Mouse (Mus musculus) CH12.LX (cell line): ENCODE measurements around the gene Tvp23a. TPM values are rescaled to one million over a fixed set of nuclear protein-coding genes. Genes with fewer than 3 reads are reported as not detected.

Experiments used
- DNase-seq: peaks from one replicate; pipeline ENCODE4 v3.0.0-alpha.2; 2013; ENCODE audit errors: extremely low read depth
- H3K27ac ChIP-seq: 2 replicates; pipeline ENCODE4 v1.5.1; 2012; ENCODE audit warnings: low read depth, mild to moderate bottlenecking, control low read depth, moderate library complexity; ENCODE audit not compliant: insufficient read depth
- H3K27me3 ChIP-seq: replicated peaks from 2 replicates; pipeline ENCODE3; 2012; ENCODE audit warnings: inconsistent platforms
- H3K36me3 ChIP-seq, 2 experiments: replicated peaks in 1 of 2; 2 replicates each; pipeline versions ENCODE3 to v1.6.1; 2012; ENCODE audit warnings: inconsistent platforms in 1 of 2, low read length in 1 of 2, mild to moderate bottlenecking in 1 of 2, mixed read lengths in 1 of 2, moderate library complexity in 1 of 2; ENCODE audit not compliant: control insufficient read depth in 1 of 2, insufficient read depth in 1 of 2
- H3K4me1 ChIP-seq, 2 experiments: 2 replicates each; pipeline ENCODE4 v1.6.1; 2012; ENCODE audit warnings: inconsistent platforms in 1 of 2, moderate library complexity in 1 of 2; ENCODE audit not compliant: insufficient read depth in 2 of 2, control insufficient read depth in 1 of 2
- H3K4me2 ChIP-seq: 2 replicates; pipeline ENCODE4 v1.6.1; 2012; ENCODE audit warnings: low read depth, mild to moderate bottlenecking, control low read depth; ENCODE audit not compliant: poor library complexity, insufficient read depth, severe bottlenecking
- H3K4me3 ChIP-seq, 3 experiments: fragments of 150-350 bp in 1 of 3; sonication (generic) in 1 of 3; replicated peaks in 1 of 3; 2 replicates each; pipeline versions ENCODE3 to v1.5.1; 2011 to 2012; ENCODE audit warnings: low read depth in 2 of 3, low read length in 2 of 3, mild to moderate bottlenecking in 2 of 3, moderate library complexity in 2 of 3, control low read depth in 1 of 3, improper control_type of control experiment in 1 of 3, inconsistent platforms in 1 of 3, mixed read lengths in 1 of 3; ENCODE audit not compliant: poor library complexity in 1 of 3
- H3K79me2 ChIP-seq: replicated peaks from 2 replicates; pipeline ENCODE4 v1.6.1; 2012; ENCODE audit warnings: mild to moderate bottlenecking, moderate library complexity; ENCODE audit not compliant: control insufficient read depth, poor library complexity, insufficient read depth, severe bottlenecking; ENCODE audit errors: extremely low read depth
- H3K9ac ChIP-seq: 2 replicates; pipeline ENCODE4 v1.6.1; 2012; ENCODE audit warnings: low read depth, mild to moderate bottlenecking, control low read depth, moderate library complexity; ENCODE audit not compliant: insufficient read depth
- H3K9me3 ChIP-seq: replicated peaks from 2 replicates; pipeline ENCODE3; 2012; ENCODE audit warnings: low read length, inconsistent platforms, mixed read lengths
- BHLHE40 ChIP-seq: IDR thresholded peaks from 2 replicates; pipeline ENCODE4 v1.6.1; 2011; ENCODE audit warnings: mild to moderate bottlenecking, low read depth, low read length, improper control_type of control experiment
- CHD1 ChIP-seq: IDR thresholded peaks from 2 replicates; pipeline ENCODE4 v1.6.1; 2012; ENCODE audit warnings: low read depth, low read length, improper control_type of control experiment, inconsistent platforms
- CHD2 ChIP-seq: IDR thresholded peaks from 2 replicates; pipeline ENCODE4 v1.6.1; 2011; ENCODE audit warnings: low read length, improper control_type of control experiment
- CTCF ChIP-seq, 2 experiments: IDR thresholded peaks in 1 of 2; conservative IDR thresholded peaks in 1 of 2; 2 replicates each; pipeline ENCODE4 v1.5.1; 2011 to 2012; ENCODE audit warnings: low read depth in 2 of 2, low read length in 2 of 2, improper control_type of control experiment in 1 of 2, inconsistent platforms in 1 of 2, mild to moderate bottlenecking in 1 of 2, moderate library complexity in 1 of 2
- E2F4 ChIP-seq: IDR thresholded peaks from 2 replicates; pipeline ENCODE4 v1.6.1; 2011; ENCODE audit warnings: low read depth, low read length, improper control_type of control experiment; ENCODE audit not compliant: insufficient replicate concordance
- ELF1 ChIP-seq: IDR thresholded peaks from 2 replicates; pipeline ENCODE4 v1.6.1; 2014; ENCODE audit warnings: low read depth, mild to moderate bottlenecking, inconsistent platforms, low read length, improper control_type of control experiment
- EP300 ChIP-seq: IDR thresholded peaks from 2 replicates; pipeline ENCODE4 v1.6.1; 2011; ENCODE audit warnings: low read length, improper control_type of control experiment
- ETS1 ChIP-seq: conservative IDR thresholded peaks from 2 replicates; pipeline ENCODE4 v1.6.1; 2012; ENCODE audit warnings: low read depth, mild to moderate bottlenecking, inconsistent platforms, low read length, improper control_type of control experiment, moderate library complexity
- GABPA ChIP-seq: IDR thresholded peaks from 2 replicates; pipeline ENCODE4 v1.6.1; 2012; ENCODE audit warnings: low read depth, low read length, improper control_type of control experiment, inconsistent platforms; ENCODE audit not compliant: insufficient replicate concordance
- HCFC1 ChIP-seq: IDR thresholded peaks from 2 replicates; pipeline ENCODE4 v1.6.1; 2012; ENCODE audit warnings: low read depth, mild to moderate bottlenecking, inconsistent platforms, low read length, improper control_type of control experiment
- IRF4 ChIP-seq: IDR thresholded peaks from 2 replicates; pipeline ENCODE4 v1.6.1; 2014; ENCODE audit warnings: low read depth, mild to moderate bottlenecking, inconsistent platforms, low read length, improper control_type of control experiment
- JUN ChIP-seq: IDR thresholded peaks from 2 replicates; pipeline ENCODE4 v1.6.1; 2011; ENCODE audit warnings: low read depth, mild to moderate bottlenecking, low read length, improper control_type of control experiment, moderate library complexity; ENCODE audit not compliant: insufficient read depth
- JUND ChIP-seq: conservative IDR thresholded peaks from 2 replicates; pipeline ENCODE4 v1.6.1; 2011; ENCODE audit warnings: low read depth, low read length, improper control_type of control experiment
- KAT2A ChIP-seq: IDR thresholded peaks from 2 replicates; pipeline ENCODE4 v1.6.1; 2012; ENCODE audit warnings: low read length, improper control_type of control experiment, inconsistent platforms; ENCODE audit not compliant: insufficient replicate concordance
- MAFK ChIP-seq: IDR thresholded peaks from 2 replicates; pipeline ENCODE4 v1.6.1; 2011; ENCODE audit warnings: low read length, improper control_type of control experiment; ENCODE audit not compliant: insufficient replicate concordance
- MAX ChIP-seq: IDR thresholded peaks from 2 replicates; pipeline ENCODE4 v1.6.1; 2011; ENCODE audit warnings: low read length, improper control_type of control experiment
- MAZ ChIP-seq: IDR thresholded peaks from 2 replicates; pipeline ENCODE4 v1.6.1; 2012; ENCODE audit warnings: low read depth, mild to moderate bottlenecking, inconsistent platforms, low read length, improper control_type of control experiment, moderate library complexity
- MEF2A ChIP-seq: IDR thresholded peaks from 2 replicates; pipeline ENCODE4 v1.6.1; 2014; ENCODE audit warnings: low read depth, mild to moderate bottlenecking, inconsistent platforms, low read length, improper control_type of control experiment, borderline replicate concordance
- MXI1 ChIP-seq: IDR thresholded peaks from 2 replicates; pipeline ENCODE4 v1.6.1; 2011; ENCODE audit warnings: mild to moderate bottlenecking, low read depth, low read length, improper control_type of control experiment
- MYC ChIP-seq: IDR thresholded peaks from 2 replicates; pipeline ENCODE4 v1.6.1; 2011; ENCODE audit warnings: low read depth, mild to moderate bottlenecking, improper control_type of control experiment, low read length
- NELFE ChIP-seq: IDR thresholded peaks from 2 replicates; pipeline ENCODE4 v1.6.1; 2011; ENCODE audit warnings: low read depth, low read length, improper control_type of control experiment
- NRF1 ChIP-seq: IDR thresholded peaks from 2 replicates; pipeline ENCODE4 v1.6.1; 2014; ENCODE audit warnings: low read depth, mild to moderate bottlenecking, inconsistent platforms, low read length, improper control_type of control experiment, moderate library complexity
- PAX5 ChIP-seq: IDR thresholded peaks from 2 replicates; pipeline ENCODE4 v1.6.1; 2012; ENCODE audit warnings: low read length, inconsistent platforms, mixed read lengths
- POLR2A ChIP-seq: IDR thresholded peaks from 2 replicates; pipeline ENCODE4 v1.6.1; 2011; ENCODE audit warnings: low read depth, mild to moderate bottlenecking, improper control_type of control experiment, low read length
- POLR2AphosphoS2 ChIP-seq: IDR thresholded peaks from 2 replicates; pipeline ENCODE4 v1.6.1; 2011; ENCODE audit warnings: low read depth, low read length, improper control_type of control experiment
- RAD21 ChIP-seq: IDR thresholded peaks from 2 replicates; pipeline ENCODE4 v1.6.1; 2011; ENCODE audit warnings: low read depth, mild to moderate bottlenecking, low read length, improper control_type of control experiment, moderate library complexity
- RCOR1 ChIP-seq: conservative IDR thresholded peaks from 2 replicates; pipeline ENCODE4 v1.6.1; 2012; ENCODE audit warnings: low read depth, mild to moderate bottlenecking, inconsistent platforms, low read length, improper control_type of control experiment
- SIN3A ChIP-seq: IDR thresholded peaks from 2 replicates; pipeline ENCODE4 v1.6.1; 2012; ENCODE audit warnings: low read length, improper control_type of control experiment, inconsistent platforms
- SMC3 ChIP-seq: IDR thresholded peaks from 2 replicates; pipeline ENCODE4 v1.6.1; 2011; ENCODE audit warnings: low read depth, low read length, improper control_type of control experiment
- TBP ChIP-seq: conservative IDR thresholded peaks from 2 replicates; pipeline ENCODE4 v1.6.1; 2011; ENCODE audit warnings: low read depth, low read length, improper control_type of control experiment
- TCF12 ChIP-seq: IDR thresholded peaks from 2 replicates; pipeline ENCODE4 v1.6.1; 2014; ENCODE audit warnings: low read depth, mild to moderate bottlenecking, inconsistent platforms, low read length, improper control_type of control experiment
- UBTF ChIP-seq: IDR thresholded peaks from 2 replicates; pipeline ENCODE4 v1.6.1; 2012; ENCODE audit warnings: low read depth, mild to moderate bottlenecking, inconsistent platforms, low read length, improper control_type of control experiment, moderate library complexity
- USF1 ChIP-seq: IDR thresholded peaks from 2 replicates; pipeline ENCODE4 v1.6.1; 2014; ENCODE audit warnings: low read depth, mild to moderate bottlenecking, inconsistent platforms, low read length, improper control_type of control experiment
- USF2 ChIP-seq: conservative IDR thresholded peaks from 2 replicates; pipeline ENCODE4 v1.6.1; 2011; ENCODE audit warnings: low read depth, low read length, improper control_type of control experiment
- ZC3H11A ChIP-seq: IDR thresholded peaks from 2 replicates; pipeline ENCODE4 v1.6.1; 2012; ENCODE audit warnings: low read depth, mild to moderate bottlenecking, inconsistent platforms, low read length, improper control_type of control experiment
- ZKSCAN1 ChIP-seq: IDR thresholded peaks from 2 replicates; pipeline ENCODE4 v1.6.1; 2012; ENCODE audit warnings: low read depth, inconsistent platforms, low read length, improper control_type of control experiment, borderline replicate concordance
- ZMIZ1 ChIP-seq: IDR thresholded peaks from 2 replicates; pipeline ENCODE4 v1.6.1; 2012; ENCODE audit warnings: low read depth, mild to moderate bottlenecking, inconsistent platforms, low read length, improper control_type of control experiment
- ZNF384 ChIP-seq: IDR thresholded peaks from 2 replicates; pipeline ENCODE4 v1.6.1; 2012; ENCODE audit warnings: low read depth, low read length, improper control_type of control experiment, inconsistent platforms
- dilution Hi-C: fragments of 300-500 bp; cut with MboI; formaldehyde crosslinking; loops from 2 replicates; pipeline ENCODE4 v1.14.3; 2020; ENCODE audit warnings: low sequenced_read_pairs; ENCODE audit not compliant: extremely low pct_unique_long_range_greater_than_20kb, extremely low pct_ligation_motif_present
- in situ Hi-C: fragments of 300-500 bp; cut with MboI; formaldehyde crosslinking; loops from 3 replicates; pipeline ENCODE4 v1.14.3; 2019; ENCODE audit warnings: low sequenced_read_pairs, low pct_ligation_motif_present, low pct_unique_long_range_greater_than_20kb, mixed read lengths
- polyA plus RNA-seq: library from polyadenylated mRNA; unstranded; fragments of >175 nt; gene quantifications from 2 replicates; pipeline ENCODE4 v1.2.1, GENCODE M21; 2012; ENCODE audit warnings: low read depth; ENCODE audit not compliant: insufficient read length
- total RNA-seq, 2 experiments: library from RNA; depleted of rRNA; stranded (reverse); fragments of 300-350 nt in 1 of 2; fragments of >200 nt in 1 of 2; gene quantifications; 2 replicates each; pipeline ENCODE4 v1.2.3; 2012 to 2014

Gene Tvp23a
- total and polyA plus RNA-seq, 3 experiments, result 0.68 to 1.8 TPM; not detected in 1

DNA sequence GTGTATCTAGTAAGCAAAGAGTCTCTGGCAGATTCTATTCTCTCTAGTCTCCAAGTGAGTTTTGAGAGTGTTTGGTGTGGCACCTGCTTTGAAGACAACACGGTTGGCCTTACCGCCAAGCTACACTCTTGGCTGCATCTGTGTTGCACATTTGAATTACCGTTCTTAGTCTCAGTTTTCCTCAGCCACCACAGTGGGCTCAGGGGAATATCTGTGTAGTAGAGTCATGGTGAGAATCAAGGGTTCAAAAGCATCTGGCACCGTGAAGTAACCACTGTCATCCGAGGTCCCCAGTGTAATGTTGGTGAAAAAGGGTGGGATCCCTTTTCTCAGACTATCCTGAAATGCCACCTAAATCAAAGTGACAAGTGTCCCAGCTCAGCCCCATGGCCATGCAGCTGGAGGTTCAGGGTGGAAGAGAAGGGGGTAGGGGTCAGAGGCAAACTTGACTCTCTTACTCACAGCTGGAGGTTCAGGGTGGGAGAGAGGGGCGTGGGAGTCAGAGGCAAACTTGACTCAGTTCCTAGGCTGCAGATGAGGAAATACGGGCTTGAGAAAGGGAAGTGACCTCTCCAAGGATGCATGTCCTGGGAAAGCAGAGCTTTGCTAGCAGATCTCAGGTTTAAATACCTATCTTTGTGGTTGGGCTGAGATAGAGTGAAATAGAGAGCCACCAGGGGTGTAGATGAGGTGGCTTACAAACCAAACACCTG is 41.8 kb upstream of the Tvp23a start:
- peak; percentile 34; the same call in 1 of the 2 replicates for TF ChIP-seq MAX
- no peak for TF ChIP-seq POLR2AphosphoS2
- TF ChIP-seq CHD2, result no peak; the same call in 1 of the 2 replicates
- no peak for TF ChIP-seq MXI1
- no peak for TF ChIP-seq NELFE
- TF ChIP-seq CTCF (conservative IDR thresholded peaks at IDR 0.05 in 1 of 2, IDR thresholded peaks at IDR 0.05 in 1 of 2; ENCODE audit: low read depth in 2 of 2, low read length in 2 of 2), result 0 out of 4 replicates have a peak, but pooled peaks of 1 of the 2 experiments have one; percentile 0
- no peak; the same call in 1 of the 2 replicates for TF ChIP-seq ELF1
- TF ChIP-seq ZMIZ1, result peak; percentile 75; the same call in 1 of the 2 replicates
- TF ChIP-seq SMC3, result no peak; the same call in 1 of the 2 replicates
- TF ChIP-seq ZC3H11A, result no peak
- no peak for TF ChIP-seq CHD1
- TF ChIP-seq TCF12, result peak; percentile 88
- peak; percentile 88 for TF ChIP-seq BHLHE40
- no peak for TF ChIP-seq USF1
- no peak for TF ChIP-seq PAX5
- 0 out of 2 replicates have a peak, but pooled peaks have one; percentile 29 for TF ChIP-seq E2F4
- peak; percentile 74 for TF ChIP-seq RCOR1
- TF ChIP-seq EP300, result peak; percentile 87
- no peak; the same call in 1 of the 2 replicates for TF ChIP-seq RAD21
- TF ChIP-seq SIN3A, result peak; percentile 61
- TF ChIP-seq ZKSCAN1, result no peak
- no peak; the same call in 1 of the 2 replicates for TF ChIP-seq JUND
- peak; percentile 67; the same call in 1 of the 2 replicates for TF ChIP-seq UBTF
- TF ChIP-seq KAT2A, result no peak; the same call in 1 of the 2 replicates
- TF ChIP-seq HCFC1, result no peak
- TF ChIP-seq MYC, result 0 out of 2 replicates have a peak, but pooled peaks have one; percentile 45
- peak; percentile 89 for TF ChIP-seq ETS1
- TF ChIP-seq MEF2A, result no peak; the same call in none of the 2 replicates
- TF ChIP-seq GABPA, result no peak
- TF ChIP-seq POLR2A, result no peak; the same call in 1 of the 2 replicates
- TF ChIP-seq MAZ, result peak; percentile 59; the same call in 1 of the 2 replicates
- TF ChIP-seq ZNF384, result no peak; the same call in 1 of the 2 replicates
- peak; percentile 52 for TF ChIP-seq MAFK
- peak; percentile 33; the same call in 1 of the 2 replicates for TF ChIP-seq JUN
- no peak for TF ChIP-seq NRF1
- no peak for TF ChIP-seq USF2
- peak; percentile 85 for TF ChIP-seq IRF4
- no peak for TF ChIP-seq TBP
- TF ChIP-seq, all 38 proteins: peak for 16
- no peaks in the 10 kb centered on the region for H3K27me3 ChIP-seq
- H3K4me3 ChIP-seq, result peak overlapping the region; percentile 59 to 81 (median 70)
- H3K27ac ChIP-seq, result peak overlapping the region; percentile 78
- dilution Hi-C loops (no loop called here), in situ Hi-C loops (no loop called here)
- no peaks in the 10 kb centered on the region for H3K9me3 ChIP-seq
- H3K4me2 ChIP-seq, result peak overlapping the region; percentile 94
- peak overlapping the region; percentile 39 for H3K9ac ChIP-seq
- H3K4me1 ChIP-seq, result peaks cover 21 to 41% of the 10 kb centered on the region in 2 experiments
- peaks cover 9% of the 10 kb centered on the region for H3K79me2 ChIP-seq
- DNase-seq, result peak; percentile 90
- peaks cover 3 to 30% of the 10 kb centered on the region in 2 experiments for H3K36me3 ChIP-seq
